Mouse (Mus musculus): Measurements from ENCODE around the gene Oas3. TPM values are rescaled to one million over a fixed set of nuclear protein-coding genes. Genes with fewer than 3 reads are reported as not detected.

Gene Oas3
- polyA plus RNA-seq, 1 experiment from 2014 or later, result 1.3 TPM

- Histone ChIP-seq H3K9ac (no peak overlapping the region), H3K9me3 (replicated peaks) (no peaks in the 10 kb centered on the region), H3K36me3 (replicated peaks) (no peaks in the 10 kb centered on the region), H3K27ac (replicated peaks) (no peak overlapping the region), H3K4me2 (no peak overlapping the region), H3K4me3 (replicated peaks) (no peak overlapping the region), H3K27me3 (no peaks in the 10 kb centered on the region), H3K4me1 (replicated peaks) (no peaks in the 10 kb centered on the region)
- no peak for ATAC-seq (ENCODE audit: insufficient read depth)
- 63% methylated on average over 3 of the region's 3 CpGs for whole genome bisulfite sequencing (ENCODE audit: insufficient replicate concordance)
These were observed 24.7 kb downstream of the Oas3 start for GRCm38 (mm10) chr5:120752786-120753185.

GRCm38 (mm10) chr5:120751206-120751605, 26.3 kb downstream of the Oas3 start:
- Histone ChIP-seq H3K9ac (no peak overlapping the region), H3K4me1 (replicated peaks) (no peaks in the 10 kb centered on the region), H3K9me3 (replicated peaks) (no peaks in the 10 kb centered on the region), H3K4me2 (no peak overlapping the region), H3K27ac (replicated peaks) (no peak overlapping the region), H3K27me3 (no peaks in the 10 kb centered on the region), H3K36me3 (replicated peaks) (no peaks in the 10 kb centered on the region), H3K4me3 (replicated peaks) (no peak overlapping the region)
- 45% methylated on average over 3 of the region's 3 CpGs for WGBS (ENCODE audit: insufficient replicate concordance)
- no peak for ATAC-seq (ENCODE audit: insufficient read depth)

GRCm38 (mm10) chr5:120749688-120750087, 27.8 kb downstream of the Oas3 start, which contains the start of gene Oas2:
TSS of gene Oas2 (minus strand) at chr5:120749853.
- H3K4me1 ChIP-seq (replicated peaks), result no peaks in the 10 kb centered on the region
- H3K9ac ChIP-seq, result no peak within 1 kb of the TSS
- H3K27ac ChIP-seq (replicated peaks), result no peak within 1 kb of the TSS
- no peaks in the 10 kb centered on the region for H3K36me3 ChIP-seq (replicated peaks)
- no peaks in the 10 kb centered on the region for H3K27me3 ChIP-seq
- H3K9me3 ChIP-seq (replicated peaks), result no peaks in the 10 kb centered on the region
- no peak for ATAC-seq (ENCODE audit: insufficient read depth)
- H3K4me3 ChIP-seq (replicated peaks), result no peak within 1 kb of the TSS
- H3K4me2 ChIP-seq, result no peak within 1 kb of the TSS
- WGBS (ENCODE audit: insufficient replicate concordance), result 22% methylated on average over 5 of the region's 5 CpGs

DNA sequence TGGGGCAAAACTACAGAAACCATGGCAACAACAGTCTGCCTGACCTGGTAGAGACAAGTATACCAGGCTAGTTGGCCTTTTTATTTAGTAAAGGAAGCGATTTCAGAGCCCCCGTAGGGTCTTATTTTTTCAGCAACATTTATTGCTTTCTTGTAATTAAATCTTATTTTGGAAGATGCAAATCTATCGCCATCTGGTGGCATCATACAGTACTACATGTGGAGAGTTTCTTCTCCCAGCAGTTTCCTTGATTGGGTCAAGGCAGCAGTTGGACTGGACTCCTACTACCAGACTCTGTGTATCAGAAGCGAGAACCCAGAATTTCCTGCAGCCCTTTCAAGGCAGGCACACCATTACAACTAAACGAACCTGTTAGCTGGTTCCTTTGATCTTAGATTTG, 31.0 kb downstream of the Oas3 start:
- no peak overlapping the region for H3K27ac ChIP-seq (replicated peaks)
- no peaks in the 10 kb centered on the region for H3K36me3 ChIP-seq (replicated peaks)
- no peak overlapping the region for H3K9ac ChIP-seq
- H3K4me3 ChIP-seq (replicated peaks), result no peak overlapping the region
- H3K27me3 ChIP-seq, result no peaks in the 10 kb centered on the region
- no peak overlapping the region for H3K4me2 ChIP-seq
- no peak for ATAC-seq (ENCODE audit: insufficient read depth)
- H3K4me1 ChIP-seq (replicated peaks), result no peaks in the 10 kb centered on the region
- no peaks in the 10 kb centered on the region for H3K9me3 ChIP-seq (replicated peaks)
- 10% methylated on average over 5 of the region's 5 CpGs for WGBS (ENCODE audit: insufficient replicate concordance)

- Histone ChIP-seq H3K36me3 (replicated peaks) (no peaks in the 10 kb centered on the region), H3K4me3 (replicated peaks) (no peak overlapping the region), H3K4me1 (replicated peaks) (no peaks in the 10 kb centered on the region), H3K9me3 (replicated peaks) (no peaks in the 10 kb centered on the region), H3K9ac (no peak overlapping the region), H3K27me3 (0 out of 2 replicates have a peak, but pooled peaks cover under 1% of the 10 kb centered on the region), H3K4me2 (no peak overlapping the region), H3K27ac (replicated peaks) (no peak overlapping the region)
- ATAC-seq (ENCODE audit: insufficient read depth), result no peak
- WGBS (ENCODE audit: insufficient replicate concordance), result 25% methylated on average over 4 of the region's 4 CpGs
These were observed 35.3 kb downstream of the Oas3 start for GRCm38 (mm10) chr5:120742125-120742524.

- Histone ChIP-seq H3K9me3 (replicated peaks) (no peaks in the 10 kb centered on the region), H3K4me2 (no peak overlapping the region), H3K27me3 (0 out of 2 replicates have a peak, but pooled peaks cover 8% of the 10 kb centered on the region), H3K36me3 (replicated peaks) (no peaks in the 10 kb centered on the region), H3K27ac (replicated peaks) (no peak overlapping the region), H3K4me1 (replicated peaks) (no peaks in the 10 kb centered on the region), H3K4me3 (replicated peaks) (no peak overlapping the region), H3K9ac (no peak overlapping the region)
- 62% methylated on average over 14 of the region's 14 CpGs for WGBS (ENCODE audit: insufficient replicate concordance)
- no peak for ATAC-seq (ENCODE audit: insufficient read depth)
These were observed 43.0 kb downstream of the Oas3 start for GRCm38 (mm10) chr5:120734380-120734990.

- no peaks in the 10 kb centered on the region for H3K9me3 ChIP-seq (replicated peaks)
- no peak for ATAC-seq (ENCODE audit: insufficient read depth)
- H3K4me3 ChIP-seq (replicated peaks), result no peak overlapping the region
- H3K36me3 ChIP-seq (replicated peaks), result no peaks in the 10 kb centered on the region
- whole genome bisulfite sequencing (ENCODE audit: insufficient replicate concordance), result 84% methylated on average over 3 of the region's 3 CpGs
- H3K4me2 ChIP-seq, result no peak overlapping the region
- 0 out of 2 replicates have a peak, but pooled peaks cover 8% of the 10 kb centered on the region for H3K27me3 ChIP-seq
- no peaks in the 10 kb centered on the region for H3K4me1 ChIP-seq (replicated peaks)
- H3K9ac ChIP-seq, result no peak overlapping the region
- no peak overlapping the region for H3K27ac ChIP-seq (replicated peaks)
These were observed 43.8 kb downstream of the Oas3 start for GRCm38 (mm10) chr5:120733696-120734095.

DNA sequence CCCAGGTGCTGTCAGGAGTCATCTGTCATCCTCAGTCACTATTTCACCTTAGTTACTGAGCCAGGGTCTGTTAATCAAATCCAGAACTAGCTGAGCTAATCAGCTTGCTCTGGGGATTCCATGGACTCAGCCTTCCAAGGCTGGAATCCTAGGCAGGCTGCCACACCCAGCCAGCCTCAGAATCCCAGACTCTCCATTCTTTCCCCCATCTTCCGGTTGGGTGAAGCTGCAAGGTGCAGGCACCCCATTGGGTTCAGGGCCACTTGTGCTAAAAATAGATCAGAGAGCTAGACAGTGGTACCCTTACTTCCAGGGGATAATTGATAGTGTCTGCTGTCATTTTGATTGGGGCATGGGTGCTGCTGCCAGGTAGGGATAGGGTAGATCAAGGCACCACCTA, 44.7 kb downstream of the Oas3 start:
- WGBS (ENCODE audit: insufficient replicate concordance), result 54% methylated on average over 1 of the region's 1 CpGs
- no peak overlapping the region for H3K9ac ChIP-seq
- H3K4me3 ChIP-seq (replicated peaks), result no peak overlapping the region

DNA sequence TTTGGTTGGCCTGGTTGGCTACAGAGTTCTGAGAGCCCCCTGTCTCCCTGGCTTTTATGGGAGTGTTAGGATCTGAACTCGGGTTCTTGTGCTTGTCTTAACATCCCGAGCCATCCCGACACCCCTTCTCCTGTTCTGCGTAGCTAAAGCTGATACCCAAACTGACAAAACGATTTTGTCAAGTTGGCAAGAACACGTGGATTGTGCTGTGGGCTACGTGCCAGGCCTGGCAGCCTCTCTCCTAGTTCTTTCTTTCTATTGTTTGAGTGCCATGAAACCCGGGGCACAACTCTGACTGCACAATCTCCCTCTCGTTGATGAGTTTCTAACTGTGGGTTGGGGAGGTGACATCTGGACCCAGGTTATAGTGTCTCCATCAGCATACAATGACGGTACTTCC, 48.1 kb downstream of the Oas3 start:
- Histone ChIP-seq H3K36me3 (replicated peaks) (no peaks in the 10 kb centered on the region), H3K4me2 (no peak overlapping the region), H3K9me3 (replicated peaks) (no peaks in the 10 kb centered on the region), H3K27ac (replicated peaks) (no peak overlapping the region), H3K4me1 (replicated peaks) (no peaks in the 10 kb centered on the region), H3K27me3 (0 out of 2 replicates have a peak, but pooled peaks cover 4% of the 10 kb centered on the region), H3K9ac (no peak overlapping the region), H3K4me3 (replicated peaks) (no peak overlapping the region)
- WGBS (ENCODE audit: insufficient replicate concordance), result 59% methylated on average over 10 of the region's 10 CpGs
- no peak for ATAC-seq (ENCODE audit: insufficient read depth)

More for the DNA sequence above, 44.7 kb downstream of the Oas3 start:
- H3K9me3 ChIP-seq (replicated peaks), result no peaks in the 10 kb centered on the region
- H3K36me3 ChIP-seq (replicated peaks), result no peaks in the 10 kb centered on the region
- no peak overlapping the region for H3K27ac ChIP-seq (replicated peaks)
- ATAC-seq (ENCODE audit: insufficient read depth), result no peak
- no peak overlapping the region for H3K4me2 ChIP-seq
- H3K4me1 ChIP-seq (replicated peaks), result no peaks in the 10 kb centered on the region
- H3K27me3 ChIP-seq, result 0 out of 2 replicates have a peak, but pooled peaks cover 8% of the 10 kb centered on the region

- Histone ChIP-seq H3K4me3 (replicated peaks) (no peak overlapping the region), H3K36me3 (replicated peaks) (no peaks in the 10 kb centered on the region), H3K27ac (replicated peaks) (no peak overlapping the region), H3K4me2 (no peak overlapping the region), H3K9me3 (replicated peaks) (no peaks in the 10 kb centered on the region), H3K9ac (no peak overlapping the region), H3K27me3 (0 out of 2 replicates have a peak, but pooled peaks cover 4% of the 10 kb centered on the region), H3K4me1 (replicated peaks) (no peaks in the 10 kb centered on the region)
- WGBS (ENCODE audit: insufficient replicate concordance), result 44% methylated on average over 12 of the region's 12 CpGs
- no peak for ATAC-seq (ENCODE audit: insufficient read depth)
These were observed 51.5 kb downstream of the Oas3 start for GRCm38 (mm10) chr5:120725811-120726455.

GRCm38 (mm10) chr5:120721005-120721404, 56.5 kb downstream of the Oas3 start:
- no peak overlapping the region for H3K4me3 ChIP-seq (replicated peaks)
- 28% methylated on average over 7 of the region's 7 CpGs for WGBS (ENCODE audit: insufficient replicate concordance)
- H3K9me3 ChIP-seq (replicated peaks), result no peaks in the 10 kb centered on the region
- H3K36me3 ChIP-seq (replicated peaks), result no peaks in the 10 kb centered on the region
- no peak for ATAC-seq (ENCODE audit: insufficient read depth)
- H3K27ac ChIP-seq (replicated peaks), result no peak overlapping the region
- H3K4me2 ChIP-seq, result no peak overlapping the region
- no peaks in the 10 kb centered on the region for H3K4me1 ChIP-seq (replicated peaks)
- H3K27me3 ChIP-seq, result peaks cover 5% of the 10 kb centered on the region
- no peak overlapping the region for H3K9ac ChIP-seq

Data from liver, embryonic 15.5 days (tissue).